Mouse (Mus musculus): ENCODE measurements around the gene Mrpl17. TPM values are rescaled to one million over a fixed set of nuclear protein-coding genes. Genes with fewer than 3 reads are reported as not detected.
"Not testable (repeated sequence)": the region's sequence is repeated elsewhere in the genome, so short reads cannot be mapped to it uniquely, and the experiment has no call there.

Mrpl17 gene
- polyA plus RNA-seq (2012; fragmentation: generic; extraction: Trizol): 346 TPM

- H3K27me3 ChIP-seq (ENCODE audit: control insufficient read depth, insufficient read depth, insufficient read length): peaks cover 4% of the 10 kb centered on the region
- TF ChIP-seq MYOG (IDR thresholded peaks at IDR 0.05; ENCODE audit: control insufficient read depth in 1 of 3, insufficient read depth in 1 of 3, insufficient read length in 2 of 3, low read depth in 2 of 3) (no peak), POLR2AphosphoS2 (IDR thresholded peaks at IDR 0.05; ENCODE audit: insufficient read length, low read depth) (peak; percentile 73), POLR2A (IDR thresholded peaks at IDR 0.05; ENCODE audit: insufficient read length, low read depth) (peak; percentile 94), TCF3 (IDR thresholded peaks at IDR 0.05; ENCODE audit: insufficient read length, low read depth) (no peak), MAX (IDR thresholded peaks at IDR 0.05; ENCODE audit: low read depth) (no peak), USF1 (IDR thresholded peaks at IDR 0.05; ENCODE audit: low read depth) (no peak), MYOD1 (IDR thresholded peaks at IDR 0.05; ENCODE audit: control insufficient read depth in 1 of 3, insufficient read length in 2 of 3, low read depth in 2 of 3) (no peak)
- peak within 1 kb of the TSS; percentile 95 for H3K4me2 ChIP-seq (ENCODE audit: low read depth)
- peaks cover 17% of the 10 kb centered on the region for H3K79me2 ChIP-seq (ENCODE audit: control insufficient read depth, insufficient read depth)
- peak within 1 kb of the TSS; percentile 93 for H3K4me3 ChIP-seq
- peak within 1 kb of the TSS; percentile 43 for H3ac ChIP-seq (ENCODE audit: control insufficient read depth, insufficient read length)
- peaks cover 12% of the 10 kb centered on the region for H3K36me3 ChIP-seq (ENCODE audit: control insufficient read depth, insufficient read depth)
Measured at GRCm38 (mm10) chr7:105810877-105811489, at the start of gene Mrpl17. TSS of gene Mrpl17 (minus strand) at chr7:105811099.

GRCm38 (mm10) chr7:105855718-105856560, 45.0 kb upstream of the Mrpl17 start:
- H3K79me2 ChIP-seq (ENCODE audit: control insufficient read depth, insufficient read depth); H3K4me3 ChIP-seq; H3K36me3 ChIP-seq (ENCODE audit: control insufficient read depth, insufficient read depth); H3K4me2 ChIP-seq (ENCODE audit: low read depth); H3K27me3 ChIP-seq (ENCODE audit: control insufficient read depth, insufficient read depth, insufficient read length); H3ac ChIP-seq (ENCODE audit: control insufficient read depth, insufficient read length): not testable (repeated sequence)

- Histone ChIP-seq H3K4me3 (no peak overlapping the region), H3K27me3 (ENCODE audit: control insufficient read depth, insufficient read depth, insufficient read length) (peaks cover 8% of the 10 kb centered on the region), H3K79me2 (ENCODE audit: control insufficient read depth, insufficient read depth) (no peaks in the 10 kb centered on the region), H3K4me2 (ENCODE audit: low read depth) (no peak overlapping the region), H3K36me3 (ENCODE audit: control insufficient read depth, insufficient read depth) (no peaks in the 10 kb centered on the region), H3ac (ENCODE audit: control insufficient read depth, insufficient read length) (no peak overlapping the region)
- no peak for TF ChIP-seq TCF12 (IDR thresholded peaks at IDR 0.05; ENCODE audit: insufficient read depth, poor library complexity, severe bottlenecking)
- TF ChIP-seq CEBPB (IDR thresholded peaks at IDR 0.05; ENCODE audit: insufficient read depth, poor library complexity, severe bottlenecking): no peak
- no peak for TF ChIP-seq MYOG (IDR thresholded peaks at IDR 0.05; ENCODE audit: control insufficient read depth in 1 of 3, insufficient read depth in 1 of 3, insufficient read length in 2 of 3, low read depth in 2 of 3)
- no peak for TF ChIP-seq POLR2A (IDR thresholded peaks at IDR 0.05; ENCODE audit: insufficient read length, low read depth)
- no peak for TF ChIP-seq E2F4 (IDR thresholded peaks at IDR 0.05; ENCODE audit: insufficient read depth)
- no peak for TF ChIP-seq REST (IDR thresholded peaks at IDR 0.05; ENCODE audit: insufficient read depth, insufficient read length)
- no peak for TF ChIP-seq MAX (IDR thresholded peaks at IDR 0.05; ENCODE audit: low read depth)
- no peak for TF ChIP-seq MYOD1 (IDR thresholded peaks at IDR 0.05; ENCODE audit: control insufficient read depth in 1 of 3, insufficient read length in 2 of 3, low read depth in 2 of 3)
- TF ChIP-seq POLR2AphosphoS2 (IDR thresholded peaks at IDR 0.05; ENCODE audit: insufficient read length, low read depth): no peak
- TF ChIP-seq USF1 (IDR thresholded peaks at IDR 0.05; ENCODE audit: low read depth): no peak
- no peak for TF ChIP-seq TCF3 (IDR thresholded peaks at IDR 0.05; ENCODE audit: insufficient read length, low read depth)
Measured at GRCm38 (mm10) chr7:105824281-105824680, 13.4 kb upstream of the Mrpl17 start.

GRCm38 (mm10) chr7:105818483-105818882, 7.6 kb upstream of the Mrpl17 start:
- Histone ChIP-seq H3K4me2 (ENCODE audit: low read depth) (no peak overlapping the region), H3ac (ENCODE audit: control insufficient read depth, insufficient read length) (no peak overlapping the region), H3K27me3 (ENCODE audit: control insufficient read depth, insufficient read depth, insufficient read length) (peaks cover 4% of the 10 kb centered on the region), H3K4me3 (no peak overlapping the region), H3K36me3 (ENCODE audit: control insufficient read depth, insufficient read depth) (no peaks in the 10 kb centered on the region), H3K79me2 (ENCODE audit: control insufficient read depth, insufficient read depth) (no peaks in the 10 kb centered on the region)
- no peak for TF ChIP-seq SRF (IDR thresholded peaks at IDR 0.05; ENCODE audit: control insufficient read depth, insufficient read length, low read depth)
- no peak for TF ChIP-seq MYOG (IDR thresholded peaks at IDR 0.05; ENCODE audit: control insufficient read depth in 1 of 3, insufficient read depth in 1 of 3, insufficient read length in 2 of 3, low read depth in 2 of 3)
- no peak for TF ChIP-seq TCF3 (IDR thresholded peaks at IDR 0.05; ENCODE audit: insufficient read length, low read depth)
- TF ChIP-seq MYOD1 (IDR thresholded peaks at IDR 0.05; ENCODE audit: control insufficient read depth in 1 of 3, insufficient read length in 2 of 3, low read depth in 2 of 3): no peak
- TF ChIP-seq USF1 (IDR thresholded peaks at IDR 0.05; ENCODE audit: low read depth): no peak
- TF ChIP-seq MAX (IDR thresholded peaks at IDR 0.05; ENCODE audit: low read depth): no peak
- TF ChIP-seq TCF12 (IDR thresholded peaks at IDR 0.05; ENCODE audit: insufficient read depth, poor library complexity, severe bottlenecking): no peak
- TF ChIP-seq REST (IDR thresholded peaks at IDR 0.05; ENCODE audit: insufficient read depth, insufficient read length): no peak
- no peak for TF ChIP-seq POLR2AphosphoS2 (IDR thresholded peaks at IDR 0.05; ENCODE audit: insufficient read length, low read depth)
- TF ChIP-seq CEBPB (IDR thresholded peaks at IDR 0.05; ENCODE audit: insufficient read depth, poor library complexity, severe bottlenecking): no peak
- no peak for TF ChIP-seq E2F4 (IDR thresholded peaks at IDR 0.05; ENCODE audit: insufficient read depth)
- no peak for TF ChIP-seq POLR2A (IDR thresholded peaks at IDR 0.05; ENCODE audit: insufficient read length, low read depth)

GRCm38 (mm10) chr7:105816736-105817135, 5.8 kb upstream of the Mrpl17 start:
- Histone ChIP-seq H3K4me2 (ENCODE audit: low read depth) (no peak overlapping the region), H3K4me3 (no peak overlapping the region), H3ac (ENCODE audit: control insufficient read depth, insufficient read length) (no peak overlapping the region), H3K36me3 (ENCODE audit: control insufficient read depth, insufficient read depth) (no peaks in the 10 kb centered on the region), H3K27me3 (ENCODE audit: control insufficient read depth, insufficient read depth, insufficient read length) (peaks cover 4% of the 10 kb centered on the region), H3K79me2 (ENCODE audit: control insufficient read depth, insufficient read depth) (no peaks in the 10 kb centered on the region)
- TF ChIP-seq CEBPB (IDR thresholded peaks at IDR 0.05; ENCODE audit: insufficient read depth, poor library complexity, severe bottlenecking) (no peak), POLR2AphosphoS2 (IDR thresholded peaks at IDR 0.05; ENCODE audit: insufficient read length, low read depth) (no peak), MAX (IDR thresholded peaks at IDR 0.05; ENCODE audit: low read depth) (no peak), MYOG (IDR thresholded peaks at IDR 0.05; ENCODE audit: control insufficient read depth in 1 of 3, insufficient read depth in 1 of 3, insufficient read length in 2 of 3, low read depth in 2 of 3) (no peak), TCF3 (IDR thresholded peaks at IDR 0.05; ENCODE audit: insufficient read length, low read depth) (no peak), MYOD1 (IDR thresholded peaks at IDR 0.05; ENCODE audit: control insufficient read depth in 1 of 3, insufficient read length in 2 of 3, low read depth in 2 of 3) (no peak), SRF (IDR thresholded peaks at IDR 0.05; ENCODE audit: control insufficient read depth, insufficient read length, low read depth) (no peak), USF1 (IDR thresholded peaks at IDR 0.05; ENCODE audit: low read depth) (no peak), E2F4 (IDR thresholded peaks at IDR 0.05; ENCODE audit: insufficient read depth) (no peak), REST (IDR thresholded peaks at IDR 0.05; ENCODE audit: insufficient read depth, insufficient read length) (no peak), POLR2A (IDR thresholded peaks at IDR 0.05; ENCODE audit: insufficient read length, low read depth) (no peak), TCF12 (IDR thresholded peaks at IDR 0.05; ENCODE audit: insufficient read depth, poor library complexity, severe bottlenecking) (no peak)

Data from myocyte (in vitro differentiated cells).